Mouse (Mus musculus) liver, adult 2 months (tissue): Measurements from ENCODE around the gene Ankrd66. TPM values are rescaled to one million over a fixed set of nuclear protein-coding genes. Genes with fewer than 3 reads are reported as not detected.

Source experiments
- DNase-seq: peaks from one replicate; pipeline ENCODE4 v3.0.0-alpha.2; 2011; ENCODE audit warnings: low read depth, low spot score; ENCODE audit errors: extremely low read depth
- H3K27ac ChIP-seq: fragments of 200-500 bp; replicated peaks from 2 replicates; pipeline ENCODE4 v1.5.1; 2012; ENCODE audit warnings: low read depth, mild to moderate bottlenecking, control low read depth, inconsistent platforms, low read length; ENCODE audit not compliant: insufficient read depth
- H3K27me3 ChIP-seq: fragments of 200-500 bp; 2 replicates; pipeline ENCODE4 v1.6.1; 2012; ENCODE audit warnings: mild to moderate bottlenecking, moderate library complexity, low read length, inconsistent platforms; ENCODE audit not compliant: control insufficient read depth, insufficient read depth
- H3K36me3 ChIP-seq: fragments of 200-500 bp; 2 replicates; pipeline ENCODE4 v1.6.1; 2012; ENCODE audit warnings: low read length, inconsistent platforms; ENCODE audit not compliant: control insufficient read depth, insufficient read depth
- H3K4me1 ChIP-seq: fragments of 200-500 bp; 2 replicates; pipeline ENCODE4 v1.6.1; 2011; ENCODE audit warnings: low read length; ENCODE audit not compliant: control insufficient read depth, insufficient read depth
- H3K4me3 ChIP-seq: fragments of 200-500 bp; 2 replicates; pipeline ENCODE4 v1.5.1; 2011; ENCODE audit warnings: low read depth, mild to moderate bottlenecking, control low read depth, low read length, moderate library complexity; ENCODE audit not compliant: insufficient read depth
- H3K79me2 ChIP-seq: fragments of 200-500 bp; 2 replicates; pipeline ENCODE4 v1.6.1; 2012; ENCODE audit warnings: inconsistent platforms, mild to moderate bottlenecking, low read length, moderate library complexity; ENCODE audit not compliant: control insufficient read depth, insufficient read depth
- H3K9ac ChIP-seq: fragments of 200-500 bp; 2 replicates; pipeline ENCODE4 v1.6.1; 2012; ENCODE audit warnings: low read depth, mild to moderate bottlenecking, control low read depth, inconsistent platforms, low read length
- CTCF ChIP-seq: fragments of 200-500 bp; IDR thresholded peaks from 2 replicates; pipeline ENCODE4 v1.5.1; 2011; ENCODE audit warnings: low read depth, low read length, control low read depth
- POLR2A ChIP-seq: fragments of 200-500 bp; IDR thresholded peaks from 2 replicates; pipeline ENCODE4 v1.6.1; 2011; ENCODE audit warnings: low read length, control low read depth; ENCODE audit not compliant: insufficient read depth; ENCODE audit errors: extremely low read depth
- WGBS: fragments of 180-500 bp; shearing (Covaris S2); methylation state at CpG from one replicate; pipeline ENCODE4 v1.1.7; 2018; 5-methylcytosine and 5-hydroxymethylcytosine counted together
- polyA plus RNA-seq: library from polyadenylated mRNA; depleted of rRNA; stranded (reverse); fragments of >200 nt; gene quantifications from 2 replicates; pipeline ENCODE4 v1.2.3, GENCODE M21; 2012
- total RNA-seq: library from RNA; depleted of rRNA; stranded (reverse); fragments of >200 nt; gene quantifications from 2 replicates; pipeline ENCODE4 v1.2.3, GENCODE M21; 2014

Ankrd66 gene
- total and polyA plus RNA-seq, 2 experiments: not detected

- no peaks in the 10 kb centered on the region for H3K79me2 ChIP-seq
- no peaks in the 10 kb centered on the region for H3K36me3 ChIP-seq
- no peak overlapping the region for H3K4me3 ChIP-seq
- peak overlapping the region; percentile 6; the same call in 1 of the 2 replicates for H3K9ac ChIP-seq
- H3K27me3 ChIP-seq: no peaks in the 10 kb centered on the region
- H3K4me1 ChIP-seq: no peaks in the 10 kb centered on the region
- 57% methylated on average over 8 of the region's 8 CpGs for WGBS
- H3K27ac ChIP-seq: peak overlapping the region; percentile 43; the same call in 1 of the 2 replicates
- DNase-seq: peak; percentile 26
- TF ChIP-seq POLR2A: no peak
- TF ChIP-seq CTCF: no peak
Observed at GRCm38 (mm10) chr17:43581012-43581467, 37.6 kb upstream of the Ankrd66 start.

- TF ChIP-seq CTCF: no peak
- no peak for TF ChIP-seq POLR2A
- 30% methylated on average over 3 of the region's 3 CpGs for WGBS
- no peaks in the 10 kb centered on the region for H3K27me3 ChIP-seq
- DNase-seq: no peak
- no peaks in the 10 kb centered on the region for H3K79me2 ChIP-seq
- 0 out of 2 replicates have a peak overlapping the region, but pooled peaks have one; percentile 43 for H3K27ac ChIP-seq
- no peaks in the 10 kb centered on the region for H3K4me1 ChIP-seq
- no peak overlapping the region for H3K9ac ChIP-seq
- H3K36me3 ChIP-seq: no peaks in the 10 kb centered on the region
- H3K4me3 ChIP-seq: no peak overlapping the region
Observed at GRCm38 (mm10) chr17:43580456-43580855, 37.0 kb upstream of the Ankrd66 start.

DNA sequence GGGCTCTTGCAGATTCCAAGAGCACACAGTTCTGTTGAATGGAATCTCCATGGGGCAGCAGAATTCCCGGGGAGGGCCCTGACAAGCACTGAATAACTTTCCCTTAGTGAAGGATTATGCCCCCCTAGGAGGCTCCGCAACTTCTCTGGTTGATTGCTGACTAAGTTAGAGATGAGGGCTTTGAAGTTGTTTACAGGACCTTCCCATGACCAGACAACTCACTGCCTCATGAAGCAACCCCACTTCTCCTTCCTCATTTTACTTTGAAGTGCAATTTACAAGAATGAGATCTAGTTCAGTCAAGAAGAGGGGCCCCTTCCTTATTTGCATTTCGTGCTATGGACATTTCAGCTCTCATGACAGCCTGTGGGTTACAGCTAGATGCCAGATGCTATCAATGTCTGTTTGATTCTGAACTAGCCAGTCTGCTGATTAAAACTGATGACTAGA lies 30.2 kb upstream of the Ankrd66 start:
- H3K27ac ChIP-seq: no peak overlapping the region
- H3K4me3 ChIP-seq: no peak overlapping the region
- DNase-seq: peak; percentile 41
- H3K4me1 ChIP-seq: no peaks in the 10 kb centered on the region
- 0 out of 2 replicates have a peak, but pooled peaks cover 1% of the 10 kb centered on the region for H3K27me3 ChIP-seq
- H3K79me2 ChIP-seq: no peaks in the 10 kb centered on the region
- no peaks in the 10 kb centered on the region for H3K36me3 ChIP-seq
- H3K9ac ChIP-seq: no peak overlapping the region
- no peak for TF ChIP-seq POLR2A
- no peak for TF ChIP-seq CTCF
- 69% methylated on average over 3 of the region's 3 CpGs for WGBS

GRCm38 (mm10) chr17:43569287-43569686 lies 25.8 kb upstream of the Ankrd66 start:
- DNase-seq: no peak
- Histone ChIP-seq H3K27ac (no peak overlapping the region), H3K27me3 (0 out of 2 replicates have a peak, but pooled peaks cover 3% of the 10 kb centered on the region), H3K79me2 (no peaks in the 10 kb centered on the region), H3K4me3 (no peak overlapping the region), H3K36me3 (no peaks in the 10 kb centered on the region), H3K4me1 (no peaks in the 10 kb centered on the region), H3K9ac (no peak overlapping the region)
- TF ChIP-seq POLR2A (no peak), CTCF (no peak)
- 32% methylated on average over 7 of the region's 7 CpGs for whole genome bisulfite sequencing

DNA sequence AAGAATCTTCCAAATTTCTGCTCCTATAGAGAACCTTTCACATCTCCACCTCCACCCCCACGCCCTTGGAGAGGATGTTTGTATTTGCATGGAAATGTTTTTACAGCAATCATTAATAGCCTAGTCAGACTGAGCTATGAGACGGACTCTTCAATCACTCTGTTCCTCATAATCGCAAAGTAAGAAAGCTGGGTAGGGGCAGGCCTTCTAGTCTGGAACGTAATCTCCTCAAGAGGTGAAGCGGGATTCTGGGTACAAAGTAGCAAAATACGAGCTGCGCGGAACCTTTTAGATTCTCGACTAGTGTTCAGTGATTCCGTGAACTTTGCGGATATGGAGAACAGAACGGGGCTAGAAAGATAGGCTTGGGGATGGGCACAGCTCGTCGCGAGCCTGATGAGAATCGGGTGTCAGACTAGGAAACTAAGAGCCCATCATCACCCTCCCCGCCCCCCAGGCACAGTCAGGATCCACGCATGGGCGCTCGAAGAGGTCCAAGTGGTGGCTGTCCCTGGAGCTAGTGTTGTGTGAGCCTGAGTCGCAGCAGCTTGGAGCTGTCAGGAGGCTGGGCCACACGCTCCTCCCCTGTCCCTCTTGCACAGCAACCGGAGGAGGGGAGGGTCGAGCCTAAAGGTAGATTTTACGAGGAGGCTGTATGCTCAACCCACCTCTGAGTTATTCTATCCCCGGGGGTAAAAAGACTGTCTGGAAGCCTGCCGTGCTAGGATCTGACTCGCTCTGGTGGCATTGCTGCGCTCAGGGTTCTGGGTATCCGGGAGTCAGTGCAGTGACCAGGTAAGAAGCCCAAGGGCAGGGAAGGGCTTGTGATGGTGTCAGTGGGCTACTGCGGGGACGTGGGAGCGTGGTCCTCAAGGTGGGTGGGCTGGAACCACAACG lies 24.8 kb upstream of the Ankrd66 start, which contains the start of gene Pla2g7:
Gene Pla2g7 (plus strand): TSS at position 107 of the 897 bp plus-strand sequence.
- Histone ChIP-seq H3K36me3 (no peaks in the 10 kb centered on the region), H3K4me1 (no peaks in the 10 kb centered on the region), H3K4me3 (peak within 1 kb of the TSS; percentile 51), H3K27me3 (0 out of 2 replicates have a peak, but pooled peaks cover 3% of the 10 kb centered on the region), H3K27ac (0 out of 2 replicates have a peak within 1 kb of the TSS, but pooled peaks have one; percentile 7), H3K79me2 (no peaks in the 10 kb centered on the region), H3K9ac (no peak within 1 kb of the TSS)
- TF ChIP-seq CTCF: no peak
- no peak for TF ChIP-seq POLR2A
- 3% methylated on average over 34 of the region's 34 CpGs for whole genome bisulfite sequencing
- no peak for DNase-seq

DNA sequence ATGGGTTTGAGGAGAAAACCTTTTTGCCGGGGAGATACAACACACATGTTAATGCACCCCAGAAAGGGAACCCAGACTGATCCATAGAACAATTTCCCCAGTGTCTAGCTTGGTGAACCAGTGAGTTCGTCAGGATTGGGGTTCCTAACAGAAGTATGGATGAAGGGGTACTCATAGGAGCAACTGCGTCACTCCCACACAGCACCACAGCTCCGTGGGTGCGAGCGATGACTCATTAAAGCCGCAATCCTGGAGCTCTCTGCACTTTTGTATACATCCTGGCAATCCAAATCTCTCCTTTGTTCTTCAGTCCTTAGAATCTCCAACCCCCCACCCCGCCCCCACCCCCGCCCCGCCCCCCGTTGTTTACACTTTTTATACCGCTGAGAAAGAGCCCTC lies 24.2 kb upstream of the Ankrd66 start:
- 33% methylated on average over 12 of the region's 12 CpGs for WGBS
- Histone ChIP-seq H3K36me3 (no peaks in the 10 kb centered on the region), H3K4me1 (no peaks in the 10 kb centered on the region), H3K4me3 (no peak overlapping the region), H3K27me3 (0 out of 2 replicates have a peak, but pooled peaks cover 3% of the 10 kb centered on the region), H3K9ac (no peak overlapping the region), H3K27ac (no peak overlapping the region), H3K79me2 (no peaks in the 10 kb centered on the region)
- TF ChIP-seq POLR2A (no peak), CTCF (no peak)
- no peak for DNase-seq
